Mouse (Mus musculus): Measurements from ENCODE around the gene Lsm14b. TPM values are rescaled to one million over a fixed set of nuclear protein-coding genes. Genes with fewer than 3 reads are reported as not detected.
A peak's percentile ranks its signal among the peaks of the same experiment; 100 is the strongest.

Lsm14b gene
- total RNA-seq, 2 experiments from 2014 or later, result 46.2 to 48.3 TPM

DNA sequence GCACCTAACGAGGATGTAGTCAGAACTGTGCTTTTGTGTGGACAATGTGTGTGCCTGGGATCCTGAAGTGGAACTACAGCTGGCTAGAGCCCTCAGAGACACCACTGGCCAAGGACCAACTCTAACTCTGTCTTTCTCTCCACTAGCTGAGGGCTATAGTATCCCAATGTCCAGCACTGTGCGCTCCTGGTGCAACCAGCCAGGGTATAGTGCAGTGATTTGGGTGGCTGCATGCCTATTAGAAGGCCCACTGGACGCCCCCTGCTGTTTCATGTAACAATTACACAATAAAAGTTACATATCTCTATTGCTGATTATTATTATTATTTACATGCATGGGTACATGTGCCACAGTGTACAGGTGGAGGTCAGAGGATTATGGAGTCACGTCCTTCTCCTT, 20.5 kb downstream of the Lsm14b start:
- peak; percentile 76 for TF ChIP-seq CTCF (IDR thresholded peaks at IDR 0.05)
- peak; percentile 50 for DNase-seq
- no peak overlapping the region for H3K27ac ChIP-seq
- H3K4me3 ChIP-seq, result no peak overlapping the region
- intact Hi-C loops (cut with DNase I), result loop anchor here (1.0 kb wide), 1 partner anchor 128 kb away; no protein-coding TSS in a partner anchor

DNA sequence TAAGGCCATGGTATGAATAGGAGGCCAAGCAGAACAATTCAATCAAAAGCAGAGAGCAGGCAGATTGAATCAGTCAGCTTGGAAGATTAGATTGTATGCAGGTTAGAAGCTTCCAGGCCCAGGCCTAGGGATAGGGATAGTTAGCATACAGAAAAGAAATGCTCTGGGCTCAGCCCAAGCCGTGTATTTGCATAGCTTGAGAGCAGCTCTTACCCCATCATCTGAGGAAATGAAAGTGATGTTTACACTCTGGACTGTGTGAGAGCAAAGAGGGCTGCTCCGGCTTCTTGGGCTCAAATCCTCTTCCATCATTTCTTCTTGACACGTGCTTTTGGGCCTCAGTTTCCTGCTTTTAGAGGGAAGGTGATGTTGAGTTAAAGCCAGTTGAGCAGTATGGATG, 22.8 kb downstream of the Lsm14b start:
- intact Hi-C loops (cut with DNase I), result no loop called here
- no peak for TF ChIP-seq CTCF (IDR thresholded peaks at IDR 0.05)
- DNase-seq, result no peak
- H3K4me3 ChIP-seq, result no peak overlapping the region
- no peak overlapping the region for H3K27ac ChIP-seq

- intact Hi-C loops (cut with DNase I), result no loop called here
- Histone ChIP-seq H3K27ac (no peak overlapping the region), H3K4me3 (no peak overlapping the region)
- no peak for DNase-seq
- TF ChIP-seq CTCF (IDR thresholded peaks at IDR 0.05), result no peak
These were observed 23.3 kb downstream of the Lsm14b start for GRCm38 (mm10) chr2:180047980-180048635.

DNA sequence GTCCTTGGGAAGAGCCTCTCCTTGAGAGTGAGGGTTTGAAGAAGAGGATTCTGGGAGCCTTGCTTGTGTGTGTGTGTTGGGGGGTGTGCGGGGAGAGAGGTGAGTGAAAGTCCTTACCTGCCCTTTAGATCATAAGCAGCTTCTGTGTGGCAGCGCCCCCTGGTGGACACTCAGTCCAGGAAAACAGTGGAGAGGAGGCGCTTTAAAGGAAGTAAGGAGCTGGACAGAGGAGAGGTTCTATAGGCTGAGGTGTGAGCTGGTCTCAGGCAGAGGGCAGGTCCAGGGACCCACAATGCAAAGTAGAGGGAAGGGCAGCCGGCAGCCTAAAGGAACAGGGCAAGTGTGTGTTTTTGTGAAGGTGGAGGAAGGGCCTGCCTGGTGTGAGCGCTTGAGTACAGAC, 26.2 kb downstream of the Lsm14b start:
- peak; percentile 81 for TF ChIP-seq CTCF (IDR thresholded peaks at IDR 0.05)
- H3K4me3 ChIP-seq, result no peak overlapping the region
- intact Hi-C loops (cut with DNase I), result loop anchor here (1.0 kb wide), 1 partner anchor 135 kb away; no protein-coding TSS in a partner anchor
- H3K27ac ChIP-seq, result no peak overlapping the region
- peak; percentile 86 for DNase-seq

DNA sequence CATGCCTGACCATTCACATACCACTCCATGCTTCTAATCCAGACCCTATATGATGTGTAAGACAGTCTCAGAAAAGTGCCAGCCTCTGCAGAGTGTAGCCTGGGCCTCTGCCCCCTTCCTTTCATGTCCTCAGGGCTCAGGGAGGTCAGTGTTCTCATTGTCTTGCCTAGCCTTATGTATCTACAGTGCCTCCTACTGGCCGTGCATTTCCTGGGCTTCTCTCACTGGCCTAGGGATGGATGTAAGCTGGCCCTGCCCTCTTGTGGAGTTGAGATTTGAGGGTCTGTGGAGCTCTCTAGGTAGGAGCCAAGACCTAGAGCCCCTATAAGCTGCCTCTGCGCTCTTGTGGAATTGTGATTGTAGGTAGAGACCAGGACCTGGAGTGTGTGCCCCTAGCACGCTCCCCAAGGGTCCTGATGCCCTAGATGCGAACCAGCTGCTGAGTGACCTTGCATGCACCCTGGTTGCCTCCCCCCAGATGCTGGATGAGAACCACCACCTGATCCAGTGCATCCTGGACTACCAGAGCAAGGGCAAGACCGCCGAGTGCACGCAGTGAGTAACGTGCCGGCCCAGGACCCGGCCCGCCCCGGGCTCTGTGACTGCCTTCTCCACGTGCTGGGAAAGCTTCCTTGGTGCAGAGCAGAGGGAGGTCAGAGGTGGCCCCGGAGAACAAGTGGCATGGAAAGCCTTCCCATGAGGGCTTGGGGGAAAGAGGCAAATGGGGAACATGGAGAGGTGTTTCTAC, 27.4 kb downstream of the Lsm14b start:
- H3K27ac ChIP-seq, result no peak overlapping the region
- intact Hi-C loops (cut with DNase I), result loop anchor here (1.0 kb wide), 1 partner anchor 136 kb away; no protein-coding TSS in a partner anchor
- DNase-seq, result no peak
- no peak overlapping the region for H3K4me3 ChIP-seq
- TF ChIP-seq CTCF (IDR thresholded peaks at IDR 0.05), result peak; percentile 51

GRCm38 (mm10) chr2:180053001-180053400, 28.2 kb downstream of the Lsm14b start:
- peak; percentile 68 for DNase-seq
- no peak for TF ChIP-seq CTCF (IDR thresholded peaks at IDR 0.05)
- intact Hi-C loops (cut with DNase I), result no loop called here
- no peak overlapping the region for H3K27ac ChIP-seq
- H3K4me3 ChIP-seq, result no peak overlapping the region

DNA sequence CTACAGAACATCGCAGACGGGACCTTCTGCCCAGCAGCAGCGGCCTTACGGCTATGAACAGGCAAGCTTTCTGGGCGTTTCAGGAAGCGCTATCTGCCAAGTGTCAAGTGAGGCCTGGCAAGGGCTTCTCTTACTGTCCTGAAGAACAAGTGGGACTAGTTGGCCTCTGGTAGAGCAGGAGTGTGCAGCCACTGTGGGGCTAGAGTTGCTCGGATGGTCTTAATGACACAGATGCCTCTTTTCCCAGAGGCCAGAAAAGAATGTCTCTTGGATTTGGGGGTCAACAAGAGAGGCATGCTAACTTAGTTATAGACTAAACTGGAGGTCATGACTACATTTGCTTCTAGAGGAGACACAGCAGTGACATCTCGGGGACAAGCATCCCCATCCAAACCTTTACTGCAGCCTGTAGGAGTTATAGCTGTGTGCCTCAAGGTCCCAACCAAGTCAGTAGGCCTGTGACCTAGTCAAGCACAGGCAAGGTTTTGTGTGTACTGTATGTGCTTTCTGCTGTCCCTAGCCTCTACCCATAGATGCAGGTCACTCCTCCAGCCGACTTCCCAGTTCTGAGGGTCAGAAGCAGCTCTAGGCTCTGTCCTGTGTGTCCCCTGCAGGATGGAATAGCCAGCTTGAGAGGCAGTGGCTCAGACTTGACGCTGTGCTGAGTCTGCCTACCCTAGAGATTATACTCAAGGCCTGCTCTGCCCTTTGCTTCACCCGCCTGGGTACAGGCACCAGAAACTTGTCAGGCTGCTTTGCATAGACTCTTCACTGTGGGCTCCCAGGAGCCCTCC, 38.7 kb downstream of the Lsm14b start:
- DNase-seq, result no peak
- H3K4me3 ChIP-seq, result no peak overlapping the region
- H3K27ac ChIP-seq, result no peak overlapping the region
- intact Hi-C loops (cut with DNase I), result no loop called here
- TF ChIP-seq CTCF (IDR thresholded peaks at IDR 0.05), result no peak

- no peak for DNase-seq
- Histone ChIP-seq H3K27ac (peak overlapping the region; percentile 97), H3K4me3 (peak overlapping the region; percentile 92)
- no peak for TF ChIP-seq CTCF (IDR thresholded peaks at IDR 0.05)
- intact Hi-C loops (cut with DNase I), result loop anchor here (1.0 to 5.0 kb wide), 2 partner anchors 42 to 99 kb away; no protein-coding TSS in a partner anchor
These were observed 45.1 kb downstream of the Lsm14b start for GRCm38 (mm10) chr2:180069770-180070480.

DNA sequence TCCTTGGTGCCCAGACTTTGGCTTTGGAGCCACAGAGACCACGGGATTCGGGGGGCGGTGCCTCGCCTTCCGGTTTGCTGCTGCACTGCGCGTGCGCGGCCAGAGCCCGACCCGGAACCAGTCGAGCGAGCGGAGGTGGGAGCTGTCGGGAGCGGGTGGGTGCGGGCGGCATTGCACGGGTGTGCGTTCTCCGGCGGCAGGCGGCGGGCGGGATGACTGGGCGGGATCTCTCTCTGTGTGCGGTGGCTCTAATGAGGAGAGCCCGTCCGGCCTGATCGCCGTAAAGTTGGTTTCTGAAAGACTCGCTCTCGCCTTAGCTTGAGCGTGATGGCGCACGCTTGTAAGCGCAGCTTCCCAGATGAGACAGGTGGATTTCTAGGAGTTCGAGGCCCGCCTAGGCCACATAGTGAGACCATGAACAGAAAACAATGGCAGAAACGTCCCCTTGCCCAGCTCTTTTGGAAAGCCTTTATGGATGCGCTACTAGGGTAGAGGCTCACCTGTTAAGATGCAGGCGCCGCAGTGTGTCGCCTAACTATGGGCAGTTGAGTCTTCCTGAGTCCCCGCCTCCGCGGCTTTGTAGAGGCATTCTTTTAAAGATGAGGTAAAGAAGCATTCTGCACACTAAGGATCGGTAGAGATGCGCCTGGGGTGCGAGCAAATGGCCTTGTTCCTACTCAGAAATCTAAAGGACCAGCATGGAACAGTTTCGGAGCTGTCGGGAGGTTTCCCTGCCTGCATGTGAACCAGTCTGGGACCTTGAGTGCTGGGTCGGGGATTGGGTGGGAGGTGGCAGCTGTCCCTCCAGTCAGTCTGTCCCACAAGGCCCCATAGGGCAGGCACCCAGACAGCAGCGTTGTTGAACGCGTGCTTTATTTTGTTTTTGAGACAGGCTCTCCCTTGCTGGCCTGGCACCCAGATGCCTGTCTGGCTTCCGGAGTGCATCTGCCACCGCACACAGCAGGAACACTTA, 46.0 kb downstream of the Lsm14b start, which contains the start of gene Mtg2:
Gene Mtg2 (plus strand): TSS at position 108 of the 973 bp plus-strand sequence.
- peak; percentile 17; the same call in 1 of the 2 replicates for TF ChIP-seq CTCF (IDR thresholded peaks at IDR 0.05)
- intact Hi-C loops (cut with DNase I), result loop anchor here (1.0 to 5.0 kb wide), 2 partner anchors 42 to 99 kb away; no protein-coding TSS in a partner anchor
- peak within 1 kb of the TSS; percentile 97 for H3K27ac ChIP-seq
- DNase-seq, result peak; percentile 97
- peak within 1 kb of the TSS; percentile 92 for H3K4me3 ChIP-seq

DNA sequence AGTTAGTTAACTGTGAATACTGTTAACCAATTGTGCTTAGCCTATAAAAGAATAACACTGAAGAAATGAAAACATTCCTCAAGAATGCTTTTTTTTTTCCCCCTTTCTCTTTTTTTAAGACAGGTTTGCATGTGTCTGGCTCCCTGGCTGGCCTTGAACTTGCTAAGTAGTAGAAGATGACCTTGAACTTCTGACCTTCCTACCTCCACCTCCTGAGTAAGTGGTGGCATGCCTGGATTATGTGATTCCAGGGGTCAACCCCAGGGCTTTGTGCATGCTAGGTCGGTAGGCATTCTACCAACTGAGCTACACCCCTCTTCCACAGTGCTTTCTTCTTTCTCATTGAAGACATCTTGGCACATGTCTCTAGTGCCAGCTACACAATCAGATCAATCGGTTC, 46.9 kb downstream of the Lsm14b start:
- H3K4me3 ChIP-seq, result no peak overlapping the region

DNA sequence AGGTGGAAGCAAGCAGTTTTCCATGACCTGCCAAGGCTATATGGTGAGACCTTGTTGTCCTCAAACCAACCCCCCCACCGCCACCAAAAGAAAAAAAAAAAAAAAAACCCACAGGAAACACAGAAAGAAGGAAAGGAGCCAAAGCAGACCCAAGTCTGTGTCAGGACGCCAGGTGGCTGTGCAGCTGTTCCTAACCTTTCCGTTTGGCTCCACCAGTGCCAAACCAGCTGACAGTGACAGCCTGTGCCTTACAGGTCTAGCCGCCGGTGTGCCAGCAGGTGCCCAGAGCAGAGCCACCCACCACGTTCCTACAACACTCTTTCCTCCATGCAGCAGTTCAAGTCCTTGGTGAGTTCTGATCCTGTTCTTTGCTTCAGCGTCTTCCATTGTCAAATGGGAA, 48.1 kb downstream of the Lsm14b start:
- H3K27ac ChIP-seq, result no peak overlapping the region
- TF ChIP-seq CTCF (IDR thresholded peaks at IDR 0.05), result no peak
- intact Hi-C loops (cut with DNase I), result loop anchor here (5.0 kb wide), 1 partner anchor 39 kb away; no protein-coding TSS in a partner anchor
- no peak for DNase-seq
- H3K4me3 ChIP-seq, result no peak overlapping the region

More for the DNA sequence above, 46.9 kb downstream of the Lsm14b start:
- TF ChIP-seq CTCF (IDR thresholded peaks at IDR 0.05), result no peak
- intact Hi-C loops (cut with DNase I), result loop anchor here (5.0 kb wide), 1 partner anchor 41 kb away; no protein-coding TSS in a partner anchor
- no peak for DNase-seq
- H3K27ac ChIP-seq, result no peak overlapping the region

All from gastrocnemius, adult 2 months (tissue).